Mouse (Mus musculus): ENCODE results near the gene Mrtfa. TPM values are rescaled to one million over a fixed set of nuclear protein-coding genes. Genes with fewer than 3 reads are reported as not detected.

Gene Mrtfa
- 4.3 and 4.5 TPM in 2 replicates for polyA plus RNA-seq (2015; fragmentation: Nextera tagmentation; extraction: Ambion mirVana)

DNA sequence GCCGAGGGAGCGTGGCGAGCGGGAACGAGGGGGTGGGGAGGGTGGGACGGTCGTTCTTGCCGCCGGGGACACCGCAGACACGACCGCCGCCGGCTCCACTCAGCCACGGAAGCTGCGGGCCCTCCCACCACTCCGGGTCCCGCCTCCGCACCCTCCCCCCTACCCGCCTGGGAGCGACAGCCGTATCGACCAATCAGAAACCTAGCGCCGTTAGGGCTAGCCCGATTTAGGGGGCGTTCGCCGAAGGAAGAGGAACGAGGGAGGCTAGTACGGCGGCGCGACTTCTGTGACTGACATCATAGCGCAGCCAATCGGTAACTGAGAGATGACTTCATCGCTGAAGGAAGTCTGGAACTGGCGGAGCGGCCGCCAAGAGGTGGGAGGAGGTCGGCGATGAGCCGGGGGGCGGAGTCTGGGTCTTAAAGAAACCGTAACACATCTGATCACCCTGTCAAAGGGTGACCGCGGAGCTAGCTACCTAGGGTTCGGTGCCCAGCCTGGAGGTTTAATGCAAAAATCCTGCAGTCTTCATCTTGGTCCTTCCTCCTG lies at the start of gene Mrtfa:
Mrtfa (minus strand) TSS at position 128 of the 549 bp plus-strand sequence.
- Histone ChIP-seq H3K4me3 (ENCODE audit: low read depth, low read length) (peak within 1 kb of the TSS; percentile 84), H3K9me3 (ENCODE audit: low read length) (no peaks in the 10 kb centered on the region), H3K36me3 (replicated peaks; ENCODE audit: insufficient read depth, low read length) (no peaks in the 10 kb centered on the region), H3K27ac (ENCODE audit: low read depth) (peak within 1 kb of the TSS; percentile 55), H3K4me1 (ENCODE audit: insufficient read depth) (peaks cover 8% of the 10 kb centered on the region), H3K4me2 (ENCODE audit: low read depth, low read length) (peak within 1 kb of the TSS; percentile 99), H3K27me3 (ENCODE audit: insufficient read depth, low read length) (no peaks in the 10 kb centered on the region), H3K9ac (replicated peaks) (peak within 1 kb of the TSS; percentile 78)
- DNase-seq: peak; percentile 97
- WGBS (ENCODE audit: insufficient replicate concordance): under 1% methylated on average over 33 of the region's 48 CpGs
- ATAC-seq: peak; percentile 99
- TF ChIP-seq EP300 (IDR thresholded peaks at IDR 0.05; ENCODE audit: low read depth) (peak; percentile 42; the same call in 1 of the 2 replicates), CTCF (IDR thresholded peaks at IDR 0.05; ENCODE audit: low read depth) (no peak)

DNA sequence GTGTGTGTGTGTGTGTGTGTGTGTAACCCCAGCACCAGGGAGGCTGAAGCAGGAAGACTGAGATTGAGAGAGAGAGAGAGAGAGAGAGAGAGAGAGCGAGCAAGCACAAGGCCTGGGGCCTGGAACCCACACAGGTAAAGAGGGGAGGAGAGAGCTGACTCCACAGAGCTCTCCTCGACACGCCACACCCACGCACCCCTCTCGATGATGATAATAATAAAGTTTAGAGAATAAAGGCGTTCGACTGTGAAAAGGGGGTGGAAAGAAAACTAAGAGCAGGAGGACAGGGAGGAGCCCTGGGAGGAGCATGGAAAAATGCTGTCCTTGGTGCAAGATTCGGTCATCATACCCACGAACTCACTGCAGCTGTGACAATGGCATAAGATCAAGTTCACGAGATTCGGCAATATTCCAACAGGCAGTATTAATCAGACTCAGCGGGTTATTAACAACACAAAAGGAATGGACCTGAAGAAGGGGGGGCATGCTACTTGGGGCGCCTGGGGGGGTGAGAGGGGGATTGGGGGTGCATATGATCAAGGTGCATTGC lies 49.3 kb upstream of the Mrtfa start:
- peaks cover 3% of the 10 kb centered on the region; the same call in 1 of the 2 replicates for H3K36me3 ChIP-seq (replicated peaks; ENCODE audit: insufficient read depth, low read length)
- ATAC-seq: no peak
- peaks cover 5% of the 10 kb centered on the region; the same call in 1 of the 2 replicates for H3K9me3 ChIP-seq (ENCODE audit: low read length)
- no peak overlapping the region for H3K9ac ChIP-seq (replicated peaks)
- H3K4me3 ChIP-seq (ENCODE audit: low read depth, low read length): no peak overlapping the region
- 74% methylated on average over 13 of the region's 13 CpGs for WGBS (ENCODE audit: insufficient replicate concordance)
- TF ChIP-seq CTCF (IDR thresholded peaks at IDR 0.05; ENCODE audit: low read depth) (no peak), EP300 (IDR thresholded peaks at IDR 0.05; ENCODE audit: low read depth) (no peak)
- no peak overlapping the region for H3K4me2 ChIP-seq (ENCODE audit: low read depth, low read length)
- H3K4me1 ChIP-seq (ENCODE audit: insufficient read depth): peaks cover 7% of the 10 kb centered on the region; the same call in 1 of the 2 replicates
- H3K27ac ChIP-seq (ENCODE audit: low read depth): no peak overlapping the region
- DNase-seq: no peak
- H3K27me3 ChIP-seq (ENCODE audit: insufficient read depth, low read length): 0 out of 2 replicates have a peak, but pooled peaks cover 5% of the 10 kb centered on the region

DNA sequence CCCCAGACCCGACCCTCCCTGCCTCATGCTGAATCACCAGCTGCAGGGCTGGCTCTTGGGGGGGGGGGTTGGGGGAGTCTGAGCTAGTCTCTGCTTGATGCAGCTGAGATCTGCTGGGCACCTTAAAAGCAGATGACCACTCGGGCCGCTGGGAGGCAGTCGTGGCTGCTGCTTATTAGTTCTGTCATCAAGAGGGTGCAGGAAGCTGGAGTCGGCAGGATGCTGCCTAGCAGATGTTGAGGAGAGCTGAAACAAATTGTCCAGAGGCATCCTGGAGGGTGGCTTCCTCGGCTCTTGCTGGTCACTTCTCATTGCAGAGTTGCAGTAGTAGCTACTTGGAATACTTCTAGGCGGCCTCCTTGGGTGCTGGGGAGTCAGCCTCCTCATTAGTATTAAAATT lies 48.7 kb upstream of the Mrtfa start:
- Histone ChIP-seq H3K36me3 (replicated peaks; ENCODE audit: insufficient read depth, low read length) (no peaks in the 10 kb centered on the region; the same call in 1 of the 2 replicates), H3K4me3 (ENCODE audit: low read depth, low read length) (no peak overlapping the region), H3K9me3 (ENCODE audit: low read length) (no peaks in the 10 kb centered on the region), H3K27ac (ENCODE audit: low read depth) (no peak overlapping the region), H3K9ac (replicated peaks) (no peak overlapping the region), H3K27me3 (ENCODE audit: insufficient read depth, low read length) (0 out of 2 replicates have a peak, but pooled peaks cover 5% of the 10 kb centered on the region), H3K4me2 (ENCODE audit: low read depth, low read length) (no peak overlapping the region), H3K4me1 (ENCODE audit: insufficient read depth) (peaks cover 7% of the 10 kb centered on the region; the same call in 1 of the 2 replicates)
- DNase-seq (peak; percentile 49), ATAC-seq (no peak)
- no peak for TF ChIP-seq EP300 (IDR thresholded peaks at IDR 0.05; ENCODE audit: low read depth)
- TF ChIP-seq CTCF (IDR thresholded peaks at IDR 0.05; ENCODE audit: low read depth): peak; percentile 66
- 39% methylated on average over 7 of the region's 7 CpGs for WGBS (ENCODE audit: insufficient replicate concordance)

DNA sequence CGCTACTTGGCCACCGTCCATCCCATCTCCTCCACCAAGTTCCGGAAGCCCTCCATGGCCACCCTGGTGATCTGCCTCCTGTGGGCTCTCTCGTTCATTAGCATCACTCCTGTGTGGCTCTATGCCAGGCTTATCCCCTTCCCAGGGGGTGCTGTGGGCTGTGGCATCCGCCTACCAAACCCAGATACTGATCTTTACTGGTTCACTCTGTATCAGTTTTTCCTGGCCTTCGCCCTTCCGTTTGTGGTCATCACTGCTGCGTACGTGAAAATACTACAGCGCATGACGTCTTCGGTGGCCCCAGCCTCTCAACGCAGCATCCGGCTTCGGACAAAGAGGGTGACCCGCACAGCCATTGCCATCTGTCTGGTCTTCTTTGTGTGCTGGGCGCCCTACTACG lies 46.9 kb upstream of the Mrtfa start:
- Histone ChIP-seq H3K4me2 (ENCODE audit: low read depth, low read length) (no peak overlapping the region), H3K4me1 (ENCODE audit: insufficient read depth) (peaks cover 7% of the 10 kb centered on the region; the same call in 1 of the 2 replicates), H3K36me3 (replicated peaks; ENCODE audit: insufficient read depth, low read length) (no peaks in the 10 kb centered on the region), H3K4me3 (ENCODE audit: low read depth, low read length) (no peak overlapping the region), H3K9ac (replicated peaks) (no peak overlapping the region), H3K27me3 (ENCODE audit: insufficient read depth, low read length) (0 out of 2 replicates have a peak, but pooled peaks cover 5% of the 10 kb centered on the region), H3K9me3 (ENCODE audit: low read length) (no peaks in the 10 kb centered on the region), H3K27ac (ENCODE audit: low read depth) (no peak overlapping the region)
- ATAC-seq: no peak
- TF ChIP-seq CTCF (IDR thresholded peaks at IDR 0.05; ENCODE audit: low read depth): no peak
- no peak for TF ChIP-seq EP300 (IDR thresholded peaks at IDR 0.05; ENCODE audit: low read depth)
- DNase-seq: no peak
- 77% methylated on average over 18 of the region's 18 CpGs for WGBS (ENCODE audit: insufficient replicate concordance)

DNA sequence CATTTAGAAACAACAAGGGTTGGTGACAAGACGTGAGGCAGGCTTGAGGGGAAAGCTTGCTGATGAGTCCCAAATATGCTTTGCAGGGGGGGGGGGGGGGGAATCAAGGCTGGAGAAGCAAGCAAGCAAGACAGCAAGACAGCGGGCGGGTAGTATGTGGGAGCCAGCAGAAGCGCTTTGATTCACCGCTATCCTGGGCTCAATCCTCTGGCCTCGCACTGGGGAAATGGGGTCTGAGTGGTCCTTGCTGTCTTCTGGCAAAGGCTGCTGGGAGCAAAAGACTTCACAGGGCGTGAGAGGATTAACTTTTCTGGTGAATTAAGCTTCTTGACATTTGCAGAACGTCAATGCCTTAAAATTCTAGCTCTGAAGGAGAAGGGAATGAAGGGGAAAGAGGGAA lies 45.5 kb upstream of the Mrtfa start:
- Histone ChIP-seq H3K27me3 (ENCODE audit: insufficient read depth, low read length) (0 out of 2 replicates have a peak, but pooled peaks cover 5% of the 10 kb centered on the region), H3K4me3 (ENCODE audit: low read depth, low read length) (peak overlapping the region; percentile 42)
- WGBS (ENCODE audit: insufficient replicate concordance): 10% methylated on average over 8 of the region's 8 CpGs

More for the DNA sequence above, 45.5 kb upstream of the Mrtfa start:
- TF ChIP-seq CTCF (IDR thresholded peaks at IDR 0.05; ENCODE audit: low read depth) (no peak), EP300 (IDR thresholded peaks at IDR 0.05; ENCODE audit: low read depth) (no peak)
- Histone ChIP-seq H3K4me1 (ENCODE audit: insufficient read depth) (peaks cover 7% of the 10 kb centered on the region; the same call in 1 of the 2 replicates), H3K4me2 (ENCODE audit: low read depth, low read length) (peak overlapping the region; percentile 70), H3K36me3 (replicated peaks; ENCODE audit: insufficient read depth, low read length) (no peaks in the 10 kb centered on the region), H3K27ac (ENCODE audit: low read depth) (no peak overlapping the region), H3K9ac (replicated peaks) (0 out of 2 replicates have a peak overlapping the region, but pooled peaks have one; percentile 38), H3K9me3 (ENCODE audit: low read length) (no peaks in the 10 kb centered on the region)
- DNase-seq (no peak), ATAC-seq (no peak)
